Mouse (Mus musculus) ES-E14 (cell line): Measurements from ENCODE around the gene Idh3a. TPM values are rescaled to one million over a fixed set of nuclear protein-coding genes. Genes with fewer than 3 reads are reported as not detected.

ENCODE experiments used
- DNase-seq: peaks from one replicate; pipeline ENCODE4 v3.0.0-alpha.2; 2013; ENCODE audit warnings: low read depth, low spot score
- H3K27ac ChIP-seq: 2 replicates; pipeline ENCODE4 v1.5.1; 2012; ENCODE audit warnings: low read depth, mild to moderate bottlenecking, low read length, moderate library complexity, mixed read lengths; ENCODE audit not compliant: poor library complexity, insufficient read depth, severe bottlenecking
- H3K36me3 ChIP-seq: 2 replicates; pipeline ENCODE4 v1.6.1; 2012; ENCODE audit warnings: mild to moderate bottlenecking, low read length, moderate library complexity, mixed read lengths; ENCODE audit not compliant: control insufficient read depth, poor library complexity, insufficient read depth, severe bottlenecking
- H3K4me1 ChIP-seq, 2 experiments: fragments of 150-350 bp in 1 of 2; sonication (generic) in 1 of 2; 2 replicates each; pipeline ENCODE4 v1.6.1; 2012; ENCODE audit warnings: low read length in 2 of 2, mild to moderate bottlenecking in 1 of 2, mixed read lengths in 1 of 2; ENCODE audit not compliant: control insufficient read depth in 2 of 2, insufficient read depth in 2 of 2, poor library complexity in 1 of 2
- H3K4me3 ChIP-seq, 2 experiments: fragments of 150-350 bp in 1 of 2; sonication (generic) in 1 of 2; 2 replicates each; pipeline ENCODE4 v1.5.1; 2012; ENCODE audit warnings: low read length in 2 of 2, low read depth in 1 of 2, mild to moderate bottlenecking in 1 of 2, mixed read lengths in 1 of 2; ENCODE audit not compliant: insufficient read depth in 1 of 2, poor library complexity in 1 of 2, severe bottlenecking in 1 of 2
- H3K9ac ChIP-seq: 2 replicates; pipeline ENCODE4 v1.6.1; 2012; ENCODE audit warnings: low read depth, mild to moderate bottlenecking, low read length, mixed read lengths; ENCODE audit not compliant: poor library complexity, insufficient read depth, severe bottlenecking
- H3K9me3 ChIP-seq: fragments of 150-350 bp; sonication (generic); 2 replicates; pipeline ENCODE4 v1.6.1; 2012; ENCODE audit warnings: low read depth, mild to moderate bottlenecking, low read length; ENCODE audit not compliant: control insufficient read depth, insufficient read depth
- CHD2 ChIP-seq: IDR thresholded peaks from 2 replicates; pipeline ENCODE4 v1.6.1; 2014; ENCODE audit warnings: mild to moderate bottlenecking, low read depth, low read length, inconsistent platforms
- HCFC1 ChIP-seq: IDR thresholded peaks from 2 replicates; pipeline ENCODE4 v1.6.1; 2012; ENCODE audit warnings: low read length, inconsistent platforms, borderline replicate concordance; ENCODE audit not compliant: insufficient read depth
- MAFK ChIP-seq: IDR thresholded peaks from 2 replicates; pipeline ENCODE4 v1.6.1; 2014; ENCODE audit warnings: mild to moderate bottlenecking, low read depth, low read length, inconsistent platforms; ENCODE audit not compliant: insufficient read depth
- ZC3H11A ChIP-seq: IDR thresholded peaks from 2 replicates; pipeline ENCODE4 v1.6.1; 2012; ENCODE audit warnings: low read depth, mild to moderate bottlenecking, inconsistent platforms, low read length, borderline replicate concordance
- ZNF384 ChIP-seq: IDR thresholded peaks from 2 replicates; pipeline ENCODE4 v1.6.1; 2012; ENCODE audit warnings: low read depth, low read length, inconsistent platforms
- in situ Hi-C, 2 experiments: fragments of 600-800 bp; cut with MboI; formaldehyde crosslinking; loops; one replicate each; pipeline ENCODE4 v1.15.1; 2025; ENCODE audit warnings: low sequenced_read_pairs in 2 of 2, inconsistent platforms in 1 of 2; ENCODE audit not compliant: unreplicated experiment in 2 of 2
- total RNA-seq: library from RNA; depleted of rRNA; stranded (reverse); fragments of 300-350 nt; gene quantifications from 2 replicates; pipeline ENCODE4 v1.2.3, GENCODE M21; 2012; rRNA removed

Idh3a gene
- total RNA-seq = 58.2 and 79.2 TPM in 2 replicates

DNA sequence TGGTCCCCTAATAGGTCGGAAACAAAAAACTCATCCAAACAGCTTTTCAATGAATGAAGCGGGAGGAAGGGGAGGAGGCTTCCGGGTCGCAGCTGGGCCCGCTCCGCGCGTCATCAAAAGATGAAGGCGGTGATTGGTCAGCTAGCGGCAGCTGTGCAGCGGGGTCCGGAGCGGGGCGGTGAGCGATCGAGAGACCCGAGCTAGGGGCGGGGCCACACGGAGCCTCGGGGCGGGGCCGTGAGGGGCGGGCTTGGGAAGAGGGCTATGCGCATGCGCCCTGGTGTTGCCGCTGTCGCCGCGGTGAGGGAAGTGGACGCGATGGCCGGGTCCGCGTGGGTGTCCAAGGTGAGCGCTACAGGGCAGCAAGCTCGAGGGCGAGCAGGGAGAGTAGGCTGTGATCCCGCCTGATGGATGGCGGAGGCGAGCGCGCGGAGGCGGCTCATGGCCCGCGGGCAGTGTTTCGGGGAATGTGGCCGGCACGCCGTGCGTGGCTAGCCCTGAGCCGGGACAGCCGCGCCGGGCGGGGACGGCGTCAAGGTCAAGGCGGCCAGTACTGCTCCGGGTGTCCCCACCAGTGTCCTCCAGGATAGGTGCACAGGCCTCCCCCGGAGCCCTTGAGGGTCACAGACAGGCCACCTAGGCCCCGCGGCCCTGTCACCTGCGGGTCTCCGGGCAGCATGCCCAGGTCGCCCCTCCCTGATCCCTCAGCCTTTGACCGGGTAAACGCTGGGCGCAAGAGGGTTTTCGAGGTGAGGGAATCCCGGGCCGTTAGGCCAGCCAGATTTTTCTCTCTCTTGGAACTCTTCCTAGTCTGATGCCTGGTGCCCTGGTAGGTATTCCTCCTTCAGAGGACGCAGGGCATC lies at the start of gene Idh3a:
Idh3a (plus strand) TSS at position 136 of the 863 bp plus-strand sequence.
- Histone ChIP-seq H3K4me1 (0 out of 4 replicates have a peak, but pooled peaks cover 4 to 5% of the 10 kb centered on the region in 2 experiments), H3K27ac (no peak within 1 kb of the TSS; the same call in 1 of the 2 replicates), H3K9ac (peak within 1 kb of the TSS; percentile 88), H3K9me3 (no peaks in the 10 kb centered on the region), H3K4me3 (peak within 1 kb of the TSS; percentile 94 to 96), H3K36me3 (peaks cover 8% of the 10 kb centered on the region; the same call in 1 of the 2 replicates)
- peak; percentile 91 for DNase-seq
- TF ChIP-seq ZNF384 (no peak), HCFC1 (no peak), ZC3H11A (no peak), MAFK (no peak), CHD2 (no peak)
- in situ Hi-C loops = no loop called here

DNA sequence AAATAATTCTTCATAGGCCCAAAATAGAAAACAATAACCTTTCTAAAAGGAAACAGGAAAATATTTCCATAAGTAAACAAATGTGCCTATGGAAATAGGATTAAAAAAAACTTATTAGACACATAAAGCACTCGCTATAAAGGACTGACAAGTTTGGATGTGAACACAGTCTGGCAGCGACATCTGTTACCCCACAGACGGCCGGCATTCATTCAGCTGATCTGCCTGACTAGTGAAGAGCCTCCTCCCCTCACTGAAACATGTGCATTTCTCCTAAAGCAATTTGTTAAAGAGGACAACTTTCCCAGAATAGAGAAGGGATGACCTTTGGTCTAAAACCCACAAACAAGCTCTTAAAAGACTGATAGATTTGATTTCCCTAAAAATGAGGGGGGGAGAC lies 49.1 kb upstream of the Idh3a start:
- Histone ChIP-seq H3K9ac (no peak overlapping the region), H3K36me3 (no peaks in the 10 kb centered on the region), H3K4me3 (no peak overlapping the region), H3K4me1 (peaks cover 0 to 2% of the 10 kb centered on the region in 2 experiments; a peak in 1 of 4 replicates), H3K9me3 (no peaks in the 10 kb centered on the region), H3K27ac (no peak overlapping the region)
- in situ Hi-C loops = no loop called here
- TF ChIP-seq CHD2 = no peak
- TF ChIP-seq HCFC1 = no peak
- TF ChIP-seq ZNF384 = no peak
- no peak for TF ChIP-seq MAFK
- TF ChIP-seq ZC3H11A = no peak
- no peak for DNase-seq

DNA sequence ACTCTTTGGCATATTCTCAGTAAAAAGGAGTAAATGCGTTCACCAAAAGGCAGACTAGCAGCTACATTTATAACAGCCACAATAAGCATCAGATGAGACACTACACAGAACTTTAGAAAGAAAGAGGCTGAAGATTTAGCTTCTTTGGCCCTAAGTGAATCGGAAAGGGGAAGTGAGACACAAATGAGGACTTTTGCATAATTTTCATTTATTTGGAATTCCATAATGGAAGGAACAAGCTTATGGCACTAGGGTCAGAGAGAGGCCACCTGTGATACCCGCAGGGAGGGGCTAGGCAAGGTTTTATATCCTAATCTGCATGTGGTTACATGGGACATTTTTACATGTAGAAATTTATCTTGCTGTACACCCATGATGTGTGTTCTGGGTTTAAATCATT lies 48.7 kb upstream of the Idh3a start:
- no peak overlapping the region for H3K27ac ChIP-seq
- TF ChIP-seq MAFK (no peak), HCFC1 (no peak), ZNF384 (no peak), CHD2 (no peak), ZC3H11A (no peak)
- no peaks in the 10 kb centered on the region for H3K36me3 ChIP-seq
- no peak for DNase-seq
- H3K9me3 ChIP-seq = no peaks in the 10 kb centered on the region
- in situ Hi-C loops = no loop called here
- peaks cover 0 to 2% of the 10 kb centered on the region in 2 experiments; a peak in 1 of 4 replicates for H3K4me1 ChIP-seq
- no peak overlapping the region for H3K9ac ChIP-seq
- H3K4me3 ChIP-seq = no peak overlapping the region

DNA sequence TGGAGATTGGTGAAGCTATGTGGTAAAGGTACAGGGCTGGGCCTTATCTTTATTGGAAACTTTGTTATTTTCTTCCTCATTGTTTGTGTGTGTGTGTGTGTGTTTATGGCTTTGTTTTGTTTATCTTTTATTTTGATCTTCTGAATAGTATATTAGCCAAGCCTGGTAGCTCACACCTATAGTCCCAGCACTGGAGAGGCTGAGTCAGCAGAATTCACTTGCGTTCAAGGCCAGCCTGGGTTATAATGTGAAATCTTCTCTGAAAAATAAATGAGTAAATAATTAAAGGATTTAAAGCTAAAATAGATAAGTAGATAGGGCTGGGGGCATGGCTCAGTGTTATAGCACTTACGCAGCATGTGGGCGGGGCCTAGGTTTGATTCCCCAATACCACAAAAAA lies 47.9 kb upstream of the Idh3a start:
- H3K9ac ChIP-seq = no peak overlapping the region
- TF ChIP-seq HCFC1 = no peak
- TF ChIP-seq MAFK = peak; percentile 86
- in situ Hi-C loops = no loop called here
- H3K4me1 ChIP-seq = peaks cover 0 to 2% of the 10 kb centered on the region in 2 experiments; a peak in 1 of 4 replicates
- H3K9me3 ChIP-seq = no peaks in the 10 kb centered on the region
- no peak overlapping the region for H3K27ac ChIP-seq
- no peaks in the 10 kb centered on the region for H3K36me3 ChIP-seq
- DNase-seq = no peak
- no peak overlapping the region for H3K4me3 ChIP-seq
